In genomic region chr19:8722021-8722420, GRCm38 (mm10) we compare ENCODE assay signal across 10 mouse cellular contexts. TPM values are rescaled to one million over a fixed set of nuclear protein-coding genes. Genes with fewer than 3 reads are reported as not detected.
A peak's percentile ranks its signal among the peaks of the same experiment; 100 is the strongest.
DNase-seq lines count a peak whose midpoint lies in the region; ATAC-seq and TF ChIP-seq lines count a peak whose summit lies in the region.
"Had no signal": no experiment of that assay in that cellular context is flagged by ENCODE, and none has a peak within 500 bp of the region (broad histone marks: within the 10 kb centered on the region; RNA-seq: fewer than 3 reads in every experiment).

No protein-coding gene starts in this region.

- H3K27ac ChIP-seq in heart, embryonic 15.5 days, result no peak overlapping the region
- H3K27ac ChIP-seq in bone marrow macrophage, adult 2 months (ENCODE audit: insufficient read depth, low read depth, low read length), result peak overlapping the region; percentile 54
- H3K27ac ChIP-seq in intestine, embryonic 14.5 days (ENCODE audit: low read depth), result peak overlapping the region; percentile 97
- peak overlapping the region; percentile 98 for H3K27ac ChIP-seq in midbrain, embryonic 15.5 days

- peaks cover 29% of the 10 kb centered on the region for H3K4me1 ChIP-seq in heart, embryonic 15.5 days (replicated peaks)
- peaks cover 9% of the 10 kb centered on the region for H3K4me1 ChIP-seq in bone marrow macrophage, adult 2 months (ENCODE audit: control insufficient read depth, insufficient read depth, low read length)
- peaks cover 29% of the 10 kb centered on the region for H3K4me1 ChIP-seq in intestine, embryonic 14.5 days (replicated peaks; ENCODE audit: control insufficient read depth, insufficient read depth, low read length)
- H3K4me1 ChIP-seq in midbrain, embryonic 15.5 days, result peaks cover 32% of the 10 kb centered on the region

- TF ChIP-seq POLR2A in bone marrow macrophage, adult 2 months (IDR thresholded peaks at IDR 0.05; ENCODE audit: borderline replicate concordance, low read depth, low read length), result no peak

- intact Hi-C loops in heart, postnatal 14 days (cut with DNase I), result loop anchor here (10.0 kb wide), 1 partner anchor 383 kb away; no protein-coding TSS in a partner anchor

- no peak for DNase-seq in heart, postnatal 14 days
- DNase-seq in intestine, embryonic 14.5 days (ENCODE audit: low spot score), result no peak
- DNase-seq in gastrocnemius, postnatal 25 days, result no peak
- DNase-seq in retina, embryonic 14.5 days (ENCODE audit: low spot score), result no peak
- DNase-seq in heart, adult 18-20 months, result no peak
- DNase-seq: lung, adult 18-20 months had no signal

- no peak for TF ChIP-seq CTCF in bone marrow macrophage, adult 2 months (IDR thresholded peaks at IDR 0.05; ENCODE audit: low read depth, low read length)

- no peaks in the 10 kb centered on the region for H3K27me3 ChIP-seq in heart, embryonic 15.5 days
- no peaks in the 10 kb centered on the region for H3K27me3 ChIP-seq in intestine, embryonic 14.5 days (replicated peaks; ENCODE audit: control insufficient read depth, insufficient read depth, low read length)
- no peaks in the 10 kb centered on the region for H3K27me3 ChIP-seq in midbrain, embryonic 15.5 days (replicated peaks)
- H3K27me3 ChIP-seq: Patski had no signal

- H3K36me3 ChIP-seq in heart, embryonic 15.5 days, result peaks cover 28% of the 10 kb centered on the region
- peaks cover 29% of the 10 kb centered on the region for H3K36me3 ChIP-seq in intestine, embryonic 14.5 days (ENCODE audit: control insufficient read depth, insufficient read depth, low read length)
- peaks cover 8% of the 10 kb centered on the region for H3K36me3 ChIP-seq in midbrain, embryonic 15.5 days (replicated peaks)

- H3K4me3 ChIP-seq in heart, embryonic 15.5 days, result peak overlapping the region; percentile 65
- peak overlapping the region; percentile 53 for H3K4me3 ChIP-seq in bone marrow macrophage, adult 2 months (ENCODE audit: insufficient read depth, low read length)
- peak overlapping the region; percentile 88 for H3K4me3 ChIP-seq in intestine, embryonic 14.5 days (ENCODE audit: low read depth, low read length)
- peak overlapping the region; percentile 82 for H3K4me3 ChIP-seq in midbrain, embryonic 15.5 days

- H3K9ac ChIP-seq in heart, embryonic 15.5 days, result peak overlapping the region; percentile 84
- H3K9ac ChIP-seq in intestine, embryonic 14.5 days (ENCODE audit: low read length), result peak overlapping the region; percentile 81
- H3K9ac ChIP-seq in midbrain, embryonic 15.5 days, result peak overlapping the region; percentile 95

- no peak for ATAC-seq in heart, embryonic 15.5 days (replicated peaks; ENCODE audit: insufficient number of reproducible peaks, insufficient read depth, low FRiP score, low read depth)
- ATAC-seq in intestine, embryonic 14.5 days (replicated peaks; ENCODE audit: low FRiP score, low TSS enrichment, low read depth), result no peak
- no peak for ATAC-seq in midbrain, embryonic 15.5 days (replicated peaks)

- WGBS in heart, embryonic 15.5 days, result 50% methylated on average over 4 of the region's 4 CpGs
- 59% methylated on average over 4 of the region's 4 CpGs for WGBS in intestine, embryonic 14.5 days
- WGBS in midbrain, embryonic 15.5 days, result 69% methylated on average over 4 of the region's 4 CpGs

- H3K9me3 ChIP-seq in heart, embryonic 15.5 days (replicated peaks), result no peaks in the 10 kb centered on the region
- no peaks in the 10 kb centered on the region for H3K9me3 ChIP-seq in intestine, embryonic 14.5 days (ENCODE audit: control insufficient read depth, low read length)
- no peaks in the 10 kb centered on the region for H3K9me3 ChIP-seq in midbrain, embryonic 15.5 days

- peak overlapping the region; percentile 61 for H3K4me2 ChIP-seq in heart, embryonic 15.5 days
- H3K4me2 ChIP-seq in intestine, embryonic 14.5 days (ENCODE audit: low read length), result peak overlapping the region; percentile 84
- H3K4me2 ChIP-seq in midbrain, embryonic 15.5 days, result peak overlapping the region; percentile 69

RNA-seq across cellular contexts. Expression of gene Slc3a2, which starts 1.1 kb away (rescaled TPM):
- polyA plus RNA-seq in heart, embryonic 15.5 days (2015; fragmentation: Nextera tagmentation; extraction: Ambion mirVana), result 59.4 and 71.5 TPM in 2 replicates
- total RNA-seq in heart, postnatal 14 days (2021), result 10 to 100 TPM; 39.8 to 50.9 TPM
- polyA plus RNA-seq in bone marrow macrophage, adult 2 months (2012; ENCODE audit: insufficient read depth, insufficient read length, missing spikeins), result 160 and 172 TPM in 2 replicates
- 121 and 126 TPM in 2 replicates for polyA plus RNA-seq in intestine, embryonic 14.5 days (2014; fragmentation: Nextera tagmentation; extraction: Ambion mirVana)
- polyA plus RNA-seq in midbrain, embryonic 15.5 days (2015; fragmentation: Nextera tagmentation; extraction: Ambion mirVana), result 165 and 174 TPM in 2 replicates
- 10 to 100 TPM; 26.7 to 34.6 TPM for total RNA-seq in gastrocnemius, postnatal 25 days (2021)
- 10 to 100 TPM; 42.4 to 48.1 TPM for total RNA-seq in heart, adult 18-20 months (2021)

RNA-seq across cellular contexts. Expression of gene Wdr74, which starts 13.6 kb away (rescaled TPM):
- polyA plus RNA-seq in heart, embryonic 15.5 days (2015; fragmentation: Nextera tagmentation; extraction: Ambion mirVana), result 42.8 and 59.3 TPM in 2 replicates
- total RNA-seq in heart, postnatal 14 days (2021), result 10 to 100 TPM; 19.1 to 20.1 TPM
- 22.2 and 25.8 TPM in 2 replicates for polyA plus RNA-seq in bone marrow macrophage, adult 2 months (2012; ENCODE audit: insufficient read depth, insufficient read length, missing spikeins)
- 96.3 and 97.8 TPM in 2 replicates for polyA plus RNA-seq in intestine, embryonic 14.5 days (2014; fragmentation: Nextera tagmentation; extraction: Ambion mirVana)
- polyA plus RNA-seq in midbrain, embryonic 15.5 days (2015; fragmentation: Nextera tagmentation; extraction: Ambion mirVana), result 100.0 and 103 TPM in 2 replicates
- total RNA-seq in gastrocnemius, postnatal 25 days (2021), result 10 to 100 TPM; 16.9 to 18.2 TPM
- 10 to 100 TPM; 18.8 to 22.3 TPM for total RNA-seq in heart, adult 18-20 months (2021)

RNA-seq across cellular contexts. Expression of gene 1700092M07Rik, which starts 18.5 kb away (rescaled TPM):
- 0.69 and 1.9 TPM in 2 replicates for polyA plus RNA-seq in heart, embryonic 15.5 days (2015; fragmentation: Nextera tagmentation; extraction: Ambion mirVana)
- under 1 TPM in 1 of 2 experiments, not detected in 1; 0.95 TPM for total RNA-seq in heart, postnatal 14 days (2021)
- not detected in 2 replicates for polyA plus RNA-seq in bone marrow macrophage, adult 2 months (2012; ENCODE audit: insufficient read depth, insufficient read length, missing spikeins)
- polyA plus RNA-seq in intestine, embryonic 14.5 days (2014; fragmentation: Nextera tagmentation; extraction: Ambion mirVana), result 0.90 and 1.3 TPM in 2 replicates
- polyA plus RNA-seq in midbrain, embryonic 15.5 days (2015; fragmentation: Nextera tagmentation; extraction: Ambion mirVana), result 1.5 and 1.7 TPM in 2 replicates
- total RNA-seq in gastrocnemius, postnatal 25 days (2021), result not detected
- under 1 TPM in 1 of 2 experiments, not detected in 1; 0.72 TPM for total RNA-seq in heart, adult 18-20 months (2021)

RNA-seq across cellular contexts. Expression of gene Stx5a, which starts 19.2 kb away (rescaled TPM):
- 81.0 and 92.0 TPM in 2 replicates for polyA plus RNA-seq in heart, embryonic 15.5 days (2015; fragmentation: Nextera tagmentation; extraction: Ambion mirVana)
- total RNA-seq in heart, postnatal 14 days (2021), result 10 to 100 TPM; 37.4 to 40.5 TPM
- 84.2 and 100 TPM in 2 replicates for polyA plus RNA-seq in bone marrow macrophage, adult 2 months (2012; ENCODE audit: insufficient read depth, insufficient read length, missing spikeins)
- 114 and 132 TPM in 2 replicates for polyA plus RNA-seq in intestine, embryonic 14.5 days (2014; fragmentation: Nextera tagmentation; extraction: Ambion mirVana)
- 121 and 123 TPM in 2 replicates for polyA plus RNA-seq in midbrain, embryonic 15.5 days (2015; fragmentation: Nextera tagmentation; extraction: Ambion mirVana)
- total RNA-seq in gastrocnemius, postnatal 25 days (2021), result 10 to 100 TPM; 20.9 to 21.6 TPM
- 10 to 100 TPM; 21.3 to 27.1 TPM for total RNA-seq in heart, adult 18-20 months (2021)

RNA-seq across cellular contexts. Expression of gene Nxf1, which starts 34.9 kb away (rescaled TPM):
- polyA plus RNA-seq in heart, embryonic 15.5 days (2015; fragmentation: Nextera tagmentation; extraction: Ambion mirVana), result 100 and 132 TPM in 2 replicates
- total RNA-seq in heart, postnatal 14 days (2021), result 10 to 100 TPM; 59.3 to 59.5 TPM
- polyA plus RNA-seq in bone marrow macrophage, adult 2 months (2012; ENCODE audit: insufficient read depth, insufficient read length, missing spikeins), result 142 and 162 TPM in 2 replicates
- 168 and 172 TPM in 2 replicates for polyA plus RNA-seq in intestine, embryonic 14.5 days (2014; fragmentation: Nextera tagmentation; extraction: Ambion mirVana)
- polyA plus RNA-seq in midbrain, embryonic 15.5 days (2015; fragmentation: Nextera tagmentation; extraction: Ambion mirVana), result 161 and 171 TPM in 2 replicates
- total RNA-seq in gastrocnemius, postnatal 25 days (2021), result 10 to 100 TPM; 32.4 to 33.8 TPM
- total RNA-seq in heart, adult 18-20 months (2021), result 10 to 100 TPM; 31.6 to 35.6 TPM
